Mouse (Mus musculus) brain, embryonic 14.5 days (tissue): ENCODE results near the gene Ank2. TPM values are rescaled to one million over a fixed set of nuclear protein-coding genes. Genes with fewer than 3 reads are reported as not detected.

Experiments
- DNase-seq: peaks from one replicate; pipeline ENCODE4 v3.0.0-alpha.2; 2011; ENCODE audit warnings: low read depth
- CTCF ChIP-seq: fragments of 200-500 bp; IDR thresholded peaks from 2 replicates; pipeline ENCODE4 v1.5.1; 2012; ENCODE audit warnings: inconsistent platforms, mild to moderate bottlenecking, moderate library complexity, borderline replicate concordance; ENCODE audit not compliant: insufficient read depth, insufficient read length; ENCODE audit errors: extremely low read depth
- POLR2A ChIP-seq: fragments of 200-500 bp; IDR thresholded peaks from 2 replicates; pipeline ENCODE4 v1.6.1; 2012; ENCODE audit warnings: mild to moderate bottlenecking, inconsistent platforms, borderline replicate concordance; ENCODE audit not compliant: poor library complexity, insufficient read depth, insufficient read length, severe bottlenecking; ENCODE audit errors: extremely low read depth
- polyA plus RNA-seq: library from polyadenylated mRNA; depleted of rRNA; stranded (reverse); fragments of >200 nt; gene quantifications from 2 replicates; pipeline ENCODE4 v1.2.3, GENCODE M21; 2012

Gene Ank2
- polyA plus RNA-seq, 1 experiment = 187 TPM

GRCm38 (mm10) chr3:126998742-126999112 lies 500.4 kb downstream of the Ank2 start:
- DNase-seq = peak; percentile 56
- TF ChIP-seq POLR2A (no peak), CTCF (no peak)

GRCm38 (mm10) chr3:126998008-126998741 lies 501.0 kb downstream of the Ank2 start:
- TF ChIP-seq CTCF = no peak
- no peak for TF ChIP-seq POLR2A
- DNase-seq = peak; percentile 95

- DNase-seq = peak; percentile 73
- TF ChIP-seq POLR2A = no peak
- TF ChIP-seq CTCF = peak; percentile 50; the same call in 1 of the 2 replicates
These were observed 501.7 kb downstream of the Ank2 start for GRCm38 (mm10) chr3:126997391-126998007.

- no peak for TF ChIP-seq POLR2A
- DNase-seq = peak; percentile 86
These were observed 502.4 kb downstream of the Ank2 start for GRCm38 (mm10) chr3:126996721-126997120.

- peak; percentile 42; the same call in 1 of the 2 replicates for TF ChIP-seq CTCF
- TF ChIP-seq POLR2A = no peak
- peak; percentile 83 for DNase-seq
These were observed 503.2 kb downstream of the Ank2 start for GRCm38 (mm10) chr3:126995970-126996369.

- no peak for TF ChIP-seq POLR2A
- TF ChIP-seq CTCF = no peak
These were observed 505.0 kb downstream of the Ank2 start for GRCm38 (mm10) chr3:126994149-126994548.

GRCm38 (mm10) chr3:126989936-126990335 lies 509.2 kb downstream of the Ank2 start:
- peak; percentile 51 for DNase-seq
- TF ChIP-seq POLR2A = no peak
- no peak for TF ChIP-seq CTCF

More at GRCm38 (mm10) chr3:126994149-126994548, 505.0 kb downstream of the Ank2 start:
- peak; percentile 78 for DNase-seq

GRCm38 (mm10) chr3:126986687-126987086 lies 512.5 kb downstream of the Ank2 start:
- no peak for TF ChIP-seq POLR2A
- no peak for TF ChIP-seq CTCF

GRCm38 (mm10) chr3:126982814-126983213 lies 516.3 kb downstream of the Ank2 start:
- TF ChIP-seq POLR2A (no peak), CTCF (no peak)
- no peak for DNase-seq

More at GRCm38 (mm10) chr3:126986687-126987086, 512.5 kb downstream of the Ank2 start:
- no peak for DNase-seq

- no peak for DNase-seq
These were observed 518.0 kb downstream of the Ank2 start for GRCm38 (mm10) chr3:126981163-126981562.

GRCm38 (mm10) chr3:126979635-126980034 lies 519.5 kb downstream of the Ank2 start:
- TF ChIP-seq POLR2A (no peak), CTCF (no peak)
- DNase-seq = no peak

More at GRCm38 (mm10) chr3:126981163-126981562, 518.0 kb downstream of the Ank2 start:
- no peak for TF ChIP-seq POLR2A

- peak; percentile 85 for DNase-seq
- TF ChIP-seq CTCF = peak; percentile 78; the same call in 1 of the 2 replicates
- no peak for TF ChIP-seq POLR2A
These were observed 520.3 kb downstream of the Ank2 start for GRCm38 (mm10) chr3:126978768-126979410.
